Comparison of ENCODE assay signal across 8 mouse cellular contexts in genomic region chr14:118131931-118132641, GRCm38 (mm10). TPM values are rescaled to one million over a fixed set of nuclear protein-coding genes. Genes with fewer than 3 reads are reported as not detected.
A peak's percentile ranks its signal among the peaks of the same experiment; 100 is the strongest.
DNase-seq lines count a peak whose midpoint lies in the region; ATAC-seq lines count a peak whose summit lies in the region.

No protein-coding gene starts in this region.

- H3K36me3 ChIP-seq in neural tube, embryonic 11.5 days (ENCODE audit: control insufficient read depth, insufficient read depth, low read length) = peaks cover 2% of the 10 kb centered on the region; the same call in 1 of the 2 replicates
- no peaks in the 10 kb centered on the region; the same call in 1 of the 2 replicates for H3K36me3 ChIP-seq in forebrain, embryonic 11.5 days (ENCODE audit: control insufficient read depth, insufficient read depth, low read length)
- peaks cover 6% of the 10 kb centered on the region for H3K36me3 ChIP-seq in liver, embryonic 11.5 days (ENCODE audit: control insufficient read depth, insufficient read depth, low read length)
- peaks cover under 1% of the 10 kb centered on the region; the same call in 1 of the 2 replicates for H3K36me3 ChIP-seq in splenic B cell, adult 2 months (ENCODE audit: control insufficient read depth, insufficient read depth, low read length, poor library complexity, severe bottlenecking)

- peak overlapping the region; percentile 67 for H3K4me3 ChIP-seq in neural tube, embryonic 11.5 days (ENCODE audit: low read depth, low read length)
- peak overlapping the region; percentile 61 for H3K4me3 ChIP-seq in forebrain, embryonic 11.5 days (ENCODE audit: low read depth, low read length)
- peak overlapping the region; percentile 76 for H3K4me3 ChIP-seq in liver, embryonic 11.5 days (ENCODE audit: low read depth, low read length)

- ATAC-seq in neural tube, embryonic 11.5 days (ENCODE audit: insufficient read depth, low FRiP score, low TSS enrichment) = peak; percentile 14
- peak; percentile 8 for ATAC-seq in forebrain, embryonic 11.5 days (replicated peaks; ENCODE audit: low FRiP score)
- no peak for ATAC-seq in liver, embryonic 11.5 days (replicated peaks; ENCODE audit: low FRiP score)

- DNase-seq in neural tube, embryonic 11.5 days (ENCODE audit: low spot score) = no peak
- no peak for DNase-seq in neural tube, embryonic 10.5 days (ENCODE audit: extremely low spot score, low spot score)
- no peak for DNase-seq in forebrain, embryonic 11.5 days (ENCODE audit: low spot score)
- no peak for DNase-seq in liver, embryonic 11.5 days (ENCODE audit: low spot score)
- DNase-seq in splenic B cell, adult 2 months (ENCODE audit: low read depth, low spot score) = peak; percentile 56
- DNase-seq in gastrocnemius, postnatal 4 days (ENCODE audit: low spot score in 2 of 2) = no peak
- DNase-seq in layer of hippocampus, adult 9-11 months = no peak
- no peak for DNase-seq in layer of hippocampus, adult 8-10 months (ENCODE audit: low spot score in 2 of 2)

- peaks cover 5% of the 10 kb centered on the region; the same call in 1 of the 2 replicates for H3K4me1 ChIP-seq in neural tube, embryonic 11.5 days (ENCODE audit: control insufficient read depth, insufficient read depth, low read length)
- peaks cover 9% of the 10 kb centered on the region for H3K4me1 ChIP-seq in forebrain, embryonic 11.5 days (replicated peaks; ENCODE audit: control insufficient read depth, insufficient read depth, low read length)
- H3K4me1 ChIP-seq in liver, embryonic 11.5 days (replicated peaks; ENCODE audit: control insufficient read depth, insufficient read depth, low read length) = peaks cover 12% of the 10 kb centered on the region; the same call in 1 of the 2 replicates

- H3K27me3 ChIP-seq in neural tube, embryonic 11.5 days (ENCODE audit: control insufficient read depth, insufficient read depth, low read length) = no peaks in the 10 kb centered on the region
- no peaks in the 10 kb centered on the region for H3K27me3 ChIP-seq in forebrain, embryonic 11.5 days (ENCODE audit: control insufficient read depth, insufficient read depth, low read length)
- no peaks in the 10 kb centered on the region for H3K27me3 ChIP-seq in liver, embryonic 11.5 days (replicated peaks; ENCODE audit: control insufficient read depth, insufficient read depth, low read length)
- H3K27me3 ChIP-seq in splenic B cell, adult 2 months (ENCODE audit: control insufficient read depth, insufficient read depth, low read length, poor library complexity, severe bottlenecking) = no peaks in the 10 kb centered on the region

- H3K4me2 ChIP-seq in neural tube, embryonic 11.5 days (ENCODE audit: low read depth) = peak overlapping the region; percentile 84
- H3K4me2 ChIP-seq in forebrain, embryonic 11.5 days (ENCODE audit: low read depth, low read length, severe bottlenecking) = peak overlapping the region; percentile 72
- H3K4me2 ChIP-seq in liver, embryonic 11.5 days = peak overlapping the region; percentile 72

- peak overlapping the region; percentile 61 for H3K9ac ChIP-seq in neural tube, embryonic 11.5 days (ENCODE audit: low read length)
- H3K9ac ChIP-seq in forebrain, embryonic 11.5 days (ENCODE audit: low read length) = peak overlapping the region; percentile 74
- H3K9ac ChIP-seq in liver, embryonic 11.5 days (ENCODE audit: low read depth, low read length) = peak overlapping the region; percentile 76

- H3K9me3 ChIP-seq in neural tube, embryonic 11.5 days (ENCODE audit: control insufficient read depth, low read length) = no peaks in the 10 kb centered on the region
- H3K9me3 ChIP-seq in forebrain, embryonic 11.5 days (ENCODE audit: control insufficient read depth, low read length) = no peaks in the 10 kb centered on the region
- H3K9me3 ChIP-seq in liver, embryonic 11.5 days (ENCODE audit: control insufficient read depth, low read length) = no peaks in the 10 kb centered on the region

- no peak overlapping the region for H3K27ac ChIP-seq in neural tube, embryonic 11.5 days (ENCODE audit: low read depth, low read length)
- no peak overlapping the region for H3K27ac ChIP-seq in forebrain, embryonic 11.5 days (ENCODE audit: low read depth, low read length)
- H3K27ac ChIP-seq in liver, embryonic 11.5 days (ENCODE audit: low read depth, low read length) = no peak overlapping the region

- 15% methylated on average over 21 of the region's 21 CpGs for WGBS in neural tube, embryonic 11.5 days
- 11% methylated on average over 21 of the region's 21 CpGs for WGBS in forebrain, embryonic 11.5 days
- WGBS in liver, embryonic 11.5 days = 11% methylated on average over 21 of the region's 21 CpGs

RNA-seq across cellular contexts. Expression of gene Tgds, which starts 0.5 kb away (rescaled TPM):
- polyA plus RNA-seq in neural tube, embryonic 11.5 days (2014; fragmentation: Nextera tagmentation; extraction: Ambion mirVana) = 30.9 and 31.2 TPM in 2 replicates
- 27.6 and 30.3 TPM in 2 replicates for polyA plus RNA-seq in forebrain, embryonic 11.5 days (2014; fragmentation: Nextera tagmentation; extraction: Ambion mirVana)
- polyA plus RNA-seq in liver, embryonic 11.5 days (2014; fragmentation: Nextera tagmentation; extraction: Ambion mirVana) = 33.5 and 35.4 TPM in 2 replicates
- total RNA-seq in gastrocnemius, postnatal 4 days (2021) = 10 to 100 TPM; 14.1 to 15.6 TPM
- 10 to 100 TPM; 10.0 to 12.9 (median 11.3) TPM for total RNA-seq in layer of hippocampus, adult 8-10 months (2022)

RNA-seq across cellular contexts. Expression of gene Gpr180, which starts 4.9 kb away (rescaled TPM):
- polyA plus RNA-seq in neural tube, embryonic 11.5 days (2014; fragmentation: Nextera tagmentation; extraction: Ambion mirVana) = 36.6 and 42.0 TPM in 2 replicates
- polyA plus RNA-seq in forebrain, embryonic 11.5 days (2014; fragmentation: Nextera tagmentation; extraction: Ambion mirVana) = 36.2 and 39.3 TPM in 2 replicates
- polyA plus RNA-seq in liver, embryonic 11.5 days (2014; fragmentation: Nextera tagmentation; extraction: Ambion mirVana) = 26.6 and 30.5 TPM in 2 replicates
- 10 to 100 TPM; 38.9 to 41.0 TPM for total RNA-seq in gastrocnemius, postnatal 4 days (2021)
- total RNA-seq in layer of hippocampus, adult 8-10 months (2022) = 10 to 100 TPM; 22.0 to 25.2 (median 23.0) TPM
